Mouse (Mus musculus) MEL (cell line): ENCODE measurements at regions not wholly inside any gene's neighbourhood (a gene's known extent, or its start where the extent isn't known, plus 50 kb on each side); places are given as distances from the start of the nearest gene placed in this dataset.

Experiments
- DNase-seq: peaks from one replicate; pipeline ENCODE4 v3.0.0; 2011; ENCODE audit warnings: low read depth, low spot score
- H3K27ac ChIP-seq: 2 replicates; pipeline ENCODE4 v1.5.1; 2012; ENCODE audit warnings: low read depth, mild to moderate bottlenecking, control low read depth, low read length, moderate library complexity; ENCODE audit not compliant: control insufficient read depth
- H3K27me3 ChIP-seq, 2 experiments: fragments of 150-350 bp in 1 of 2; sonication (generic) in 1 of 2; 2 replicates each; pipeline ENCODE4 v1.6.1; 2012; ENCODE audit warnings: low read length in 2 of 2, mild to moderate bottlenecking in 2 of 2, improper control_type of control experiment in 1 of 2, moderate library complexity in 1 of 2; ENCODE audit not compliant: insufficient read depth in 2 of 2, control insufficient read depth in 1 of 2
- H3K36me3 ChIP-seq, 2 experiments: 2 replicates each; pipeline ENCODE4 v1.6.1; 2012 to 2014; ENCODE audit warnings: low read length in 2 of 2, improper control_type of control experiment in 1 of 2, inconsistent platforms in 1 of 2, mild to moderate bottlenecking in 1 of 2; ENCODE audit not compliant: insufficient read depth in 2 of 2, control insufficient read depth in 1 of 2
- H3K4me1 ChIP-seq, 2 experiments: fragments of 150-350 bp in 1 of 2; sonication (generic) in 1 of 2; 2 replicates each; pipeline ENCODE4 v1.6.1; 2012; ENCODE audit warnings: low read length in 2 of 2, improper control_type of control experiment in 1 of 2, mild to moderate bottlenecking in 1 of 2; ENCODE audit not compliant: insufficient read depth in 2 of 2, control insufficient read depth in 1 of 2
- H3K4me3 ChIP-seq, 2 experiments: fragments of 150-350 bp in 1 of 2; sonication (generic) in 1 of 2; 2 replicates each; pipeline ENCODE4 v1.5.1; 2012; ENCODE audit warnings: low read depth in 2 of 2, low read length in 2 of 2, mild to moderate bottlenecking in 2 of 2, moderate library complexity in 2 of 2, control low read depth in 1 of 2, improper control_type of control experiment in 1 of 2; ENCODE audit not compliant: control insufficient read depth in 1 of 2, insufficient read depth in 1 of 2
- H3K79me2 ChIP-seq: 2 replicates; pipeline ENCODE4 v1.6.1; 2012; ENCODE audit warnings: mild to moderate bottlenecking, low read length, moderate library complexity; ENCODE audit not compliant: control insufficient read depth, poor library complexity, insufficient read depth
- H3K9ac ChIP-seq: 2 replicates; pipeline ENCODE4 v1.6.1; 2012; ENCODE audit warnings: low read depth, mild to moderate bottlenecking, control low read depth, low read length, moderate library complexity; ENCODE audit not compliant: control insufficient read depth, poor library complexity, severe bottlenecking
- H3K9me3 ChIP-seq: fragments of 150-350 bp; sonication (generic); replicated peaks from 2 replicates; pipeline ENCODE4 v1.6.1; 2012; ENCODE audit warnings: mild to moderate bottlenecking, low read length, improper control_type of control experiment, moderate library complexity; ENCODE audit not compliant: insufficient read depth
- BHLHE40 ChIP-seq: IDR thresholded peaks from 2 replicates; pipeline ENCODE4 v1.6.1; 2012; ENCODE audit warnings: low read depth, mild to moderate bottlenecking, inconsistent platforms, low read length, improper control_type of control experiment, borderline replicate concordance
- CHD2 ChIP-seq: IDR thresholded peaks from 2 replicates; pipeline ENCODE4 v1.6.1; 2011; ENCODE audit warnings: low read length, improper control_type of control experiment
- CTCF ChIP-seq, 3 experiments: IDR thresholded peaks in 2 of 3; conservative IDR thresholded peaks in 1 of 3; 2 replicates each; pipeline ENCODE4 v1.5.1; 2011 to 2012; ENCODE audit warnings: low read length in 3 of 3, low read depth in 2 of 3, mild to moderate bottlenecking in 2 of 3, improper control_type of control experiment in 1 of 3, inconsistent platforms in 1 of 3, mixed read lengths in 1 of 3, moderate library complexity in 1 of 3; ENCODE audit not compliant: control insufficient read depth in 1 of 3, insufficient read depth in 1 of 3, poor library complexity in 1 of 3, severe bottlenecking in 1 of 3
- E2F4 ChIP-seq: IDR thresholded peaks from 2 replicates; pipeline ENCODE4 v1.6.1; 2011; ENCODE audit warnings: low read depth, low read length, improper control_type of control experiment, borderline replicate concordance
- ELF1 ChIP-seq: IDR thresholded peaks from 2 replicates; pipeline ENCODE4 v1.6.1; 2014; ENCODE audit warnings: low read depth, mild to moderate bottlenecking, inconsistent platforms, low read length, improper control_type of control experiment, moderate library complexity
- EP300 ChIP-seq, 2 experiments: IDR thresholded peaks; 2 replicates each; pipeline ENCODE4 v1.6.1; 2011; ENCODE audit warnings: improper control_type of control experiment in 2 of 2, low read length in 2 of 2, low read depth in 1 of 2, mild to moderate bottlenecking in 1 of 2
- ETS1 ChIP-seq: IDR thresholded peaks from 2 replicates; pipeline ENCODE4 v1.6.1; 2012; ENCODE audit warnings: low read depth, mild to moderate bottlenecking, inconsistent platforms, low read length, improper control_type of control experiment, moderate library complexity
- GATA1 ChIP-seq: IDR thresholded peaks from 2 replicates; pipeline ENCODE4 v1.6.1; 2011; ENCODE audit warnings: low read depth, low read length, improper control_type of control experiment
- HCFC1 ChIP-seq: IDR thresholded peaks from 2 replicates; pipeline ENCODE4 v1.6.1; 2012; ENCODE audit warnings: low read depth, mild to moderate bottlenecking, inconsistent platforms, low read length, improper control_type of control experiment, moderate library complexity
- JUND ChIP-seq: IDR thresholded peaks from 2 replicates; pipeline ENCODE4 v1.6.1; 2011; ENCODE audit warnings: low read depth, mild to moderate bottlenecking, improper control_type of control experiment, low read length
- KAT2A ChIP-seq: conservative IDR thresholded peaks from 2 replicates; pipeline ENCODE4 v1.6.1; 2012; ENCODE audit warnings: low read depth, low read length, improper control_type of control experiment, inconsistent platforms
- MAX ChIP-seq: IDR thresholded peaks from 2 replicates; pipeline ENCODE4 v1.6.1; 2011; ENCODE audit warnings: low read length, improper control_type of control experiment
- MAZ ChIP-seq: IDR thresholded peaks from 2 replicates; pipeline ENCODE4 v1.6.1; 2012; ENCODE audit warnings: low read depth, mild to moderate bottlenecking, inconsistent platforms, low read length, improper control_type of control experiment
- MEF2A ChIP-seq: IDR thresholded peaks from 2 replicates; pipeline ENCODE4 v1.6.1; 2014; ENCODE audit warnings: low read depth, mild to moderate bottlenecking, inconsistent platforms, low read length, improper control_type of control experiment; ENCODE audit not compliant: poor library complexity, insufficient replicate concordance, severe bottlenecking; ENCODE audit errors: extremely low read depth
- MXI1 ChIP-seq: IDR thresholded peaks from 2 replicates; pipeline ENCODE4 v1.6.1; 2011; ENCODE audit warnings: mild to moderate bottlenecking, low read depth, low read length, improper control_type of control experiment
- MYB ChIP-seq: IDR thresholded peaks from 2 replicates; pipeline ENCODE4 v1.6.1; 2011; ENCODE audit warnings: mild to moderate bottlenecking, low read depth, low read length, improper control_type of control experiment
- MYC ChIP-seq: IDR thresholded peaks from 2 replicates; pipeline ENCODE4 v1.6.1; 2011; ENCODE audit warnings: low read depth, mild to moderate bottlenecking, low read length, improper control_type of control experiment, moderate library complexity
- NELFE ChIP-seq: IDR thresholded peaks from 2 replicates; pipeline ENCODE4 v1.6.1; 2011; ENCODE audit warnings: low read depth, low read length, improper control_type of control experiment
- NRF1 ChIP-seq: IDR thresholded peaks from 2 replicates; pipeline ENCODE4 v1.6.1; 2014; ENCODE audit warnings: low read depth, mild to moderate bottlenecking, inconsistent platforms, low read length, improper control_type of control experiment, moderate library complexity; ENCODE audit not compliant: poor library complexity, insufficient read depth, severe bottlenecking
- POLR2A ChIP-seq, 2 experiments: IDR thresholded peaks; 2 replicates each; pipeline ENCODE4 v1.6.1; 2011 to 2012; ENCODE audit warnings: low read length in 2 of 2, mild to moderate bottlenecking in 2 of 2, control low read depth in 1 of 2, improper control_type of control experiment in 1 of 2, low read depth in 1 of 2, moderate library complexity in 1 of 2; ENCODE audit not compliant: control insufficient read depth in 1 of 2, insufficient read depth in 1 of 2, poor library complexity in 1 of 2
- POLR2AphosphoS2 ChIP-seq: IDR thresholded peaks from 2 replicates; pipeline ENCODE4 v1.6.1; 2011; ENCODE audit warnings: low read length, improper control_type of control experiment
- RAD21 ChIP-seq: IDR thresholded peaks from 2 replicates; pipeline ENCODE4 v1.6.1; 2011; ENCODE audit warnings: mild to moderate bottlenecking, low read depth, low read length, improper control_type of control experiment
- RCOR1 ChIP-seq: IDR thresholded peaks from 2 replicates; pipeline ENCODE4 v1.6.1; 2012; ENCODE audit warnings: low read depth, mild to moderate bottlenecking, inconsistent platforms, low read length, improper control_type of control experiment
- SIN3A ChIP-seq: IDR thresholded peaks from 2 replicates; pipeline ENCODE4 v1.6.1; 2012; ENCODE audit warnings: low read length, improper control_type of control experiment, inconsistent platforms
- SMC3 ChIP-seq: IDR thresholded peaks from 2 replicates; pipeline ENCODE4 v1.6.1; 2011; ENCODE audit warnings: low read depth, low read length, improper control_type of control experiment
- TBP ChIP-seq: IDR thresholded peaks from 2 replicates; pipeline ENCODE4 v1.8.0; 2011; ENCODE audit warnings: low read depth, low read length, improper control_type of control experiment
- TCF12 ChIP-seq: IDR thresholded peaks from 2 replicates; pipeline ENCODE4 v1.6.1; 2014; ENCODE audit warnings: low read depth, mild to moderate bottlenecking, inconsistent platforms, low read length, improper control_type of control experiment, moderate library complexity
- UBTF ChIP-seq: IDR thresholded peaks from 2 replicates; pipeline ENCODE4 v1.6.1; 2012; ENCODE audit warnings: low read depth, mild to moderate bottlenecking, inconsistent platforms, low read length, improper control_type of control experiment, moderate library complexity, borderline replicate concordance; ENCODE audit not compliant: insufficient read depth
- USF1 ChIP-seq: IDR thresholded peaks from 2 replicates; pipeline ENCODE4 v1.6.1; 2014; ENCODE audit warnings: low read depth, mild to moderate bottlenecking, inconsistent platforms, low read length, improper control_type of control experiment, moderate library complexity
- ZMIZ1 ChIP-seq: IDR thresholded peaks from 2 replicates; pipeline ENCODE4 v1.6.1; 2012; ENCODE audit warnings: low read depth, mild to moderate bottlenecking, inconsistent platforms, low read length, improper control_type of control experiment, moderate library complexity
- ZNF384 ChIP-seq: IDR thresholded peaks from 2 replicates; pipeline ENCODE4 v1.6.1; 2012; ENCODE audit warnings: low read depth, mild to moderate bottlenecking, inconsistent platforms, low read length, improper control_type of control experiment

GRCm38 (mm10) chr9:26611711-26612437, 121.7 kb upstream of the B3gat1 start:
- Histone ChIP-seq H3K9me3 (no peaks in the 10 kb centered on the region), H3K4me3 (no peak overlapping the region), H3K4me1 (no peaks in the 10 kb centered on the region), H3K27me3 (no peaks in the 10 kb centered on the region), H3K79me2 (no peaks in the 10 kb centered on the region), H3K36me3 (no peaks in the 10 kb centered on the region), H3K9ac (no peak overlapping the region), H3K27ac (no peak overlapping the region)
- no peak for DNase-seq
- no peak for TF ChIP-seq CHD2
- no peak for TF ChIP-seq POLR2A (IDR thresholded peaks at IDR 0.05; ENCODE audit: control insufficient read depth in 1 of 2, insufficient read depth in 1 of 2, low read depth in 1 of 2, low read length in 2 of 2, poor library complexity in 1 of 2)
- no peak for TF ChIP-seq RCOR1
- TF ChIP-seq KAT2A: no peak
- no peak for TF ChIP-seq CTCF (IDR thresholded peaks at IDR 0.05 in 2 of 3, conservative IDR thresholded peaks at IDR 0.05 in 1 of 3; ENCODE audit: control insufficient read depth in 1 of 3, insufficient read depth in 1 of 3, low read depth in 2 of 3, low read length in 3 of 3, poor library complexity in 1 of 3, severe bottlenecking in 1 of 3)
- no peak for TF ChIP-seq JUND
- no peak for TF ChIP-seq NRF1
- TF ChIP-seq EP300 (IDR thresholded peaks at IDR 0.05; ENCODE audit: low read depth in 1 of 2, low read length in 2 of 2): no peak
- no peak for TF ChIP-seq NELFE
- TF ChIP-seq SMC3: no peak
- no peak for TF ChIP-seq SIN3A
- no peak for TF ChIP-seq USF1
- no peak for TF ChIP-seq ELF1
- no peak for TF ChIP-seq HCFC1
- TF ChIP-seq MYC: no peak
- TF ChIP-seq ZNF384: no peak
- no peak for TF ChIP-seq MXI1
- TF ChIP-seq ZMIZ1: no peak
- TF ChIP-seq E2F4: no peak

DNA sequence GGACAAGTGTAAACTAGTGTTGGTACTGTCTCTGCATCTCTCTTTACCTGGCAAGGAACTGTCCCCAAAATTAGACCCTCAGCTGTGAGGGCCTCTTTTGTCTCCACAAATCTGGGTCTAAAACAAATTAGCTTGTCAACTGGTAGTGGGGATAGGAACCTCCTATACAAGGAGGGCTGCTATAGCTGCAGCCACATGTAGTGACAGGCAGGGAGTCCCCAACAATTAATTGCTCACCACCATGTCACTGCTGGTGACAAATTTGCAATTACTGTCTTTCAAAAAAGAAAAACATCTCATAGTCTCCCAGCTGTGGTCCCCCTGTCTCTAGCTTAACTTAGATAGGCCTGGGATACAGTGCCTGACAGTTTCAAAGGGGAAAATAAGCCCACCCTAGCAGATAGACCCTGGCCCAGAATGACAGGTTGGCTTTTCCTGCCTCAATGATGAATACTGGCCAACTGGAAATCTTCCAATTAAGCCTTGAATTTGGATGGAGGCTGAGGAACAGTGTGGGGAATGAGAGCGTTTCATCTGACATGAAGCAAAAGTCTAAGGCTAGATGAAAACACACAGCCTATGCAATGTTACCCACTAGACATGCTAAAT, 110.6 kb upstream of the B3gat1 start:
- no peak overlapping the region for H3K4me3 ChIP-seq
- no peaks in the 10 kb centered on the region for H3K9me3 ChIP-seq
- H3K27ac ChIP-seq: no peak overlapping the region
- H3K79me2 ChIP-seq: no peaks in the 10 kb centered on the region
- no peaks in the 10 kb centered on the region for H3K4me1 ChIP-seq
- H3K27me3 ChIP-seq: no peaks in the 10 kb centered on the region
- DNase-seq: no peak
- no peak for TF ChIP-seq UBTF
- TF ChIP-seq MYB: no peak
- no peak for TF ChIP-seq EP300 (IDR thresholded peaks at IDR 0.05; ENCODE audit: low read depth in 1 of 2, low read length in 2 of 2)
- TF ChIP-seq SIN3A: no peak
- TF ChIP-seq JUND: no peak
- no peak for TF ChIP-seq MAX
- TF ChIP-seq BHLHE40: no peak
- no peak for TF ChIP-seq RAD21
- no peak for TF ChIP-seq POLR2AphosphoS2
- TF ChIP-seq POLR2A (IDR thresholded peaks at IDR 0.05; ENCODE audit: control insufficient read depth in 1 of 2, insufficient read depth in 1 of 2, low read depth in 1 of 2, low read length in 2 of 2, poor library complexity in 1 of 2): no peak
- no peak for TF ChIP-seq GATA1
- no peak for TF ChIP-seq MEF2A
- TF ChIP-seq CHD2: no peak
- no peak for TF ChIP-seq MAZ
- no peak for TF ChIP-seq TBP
- no peak for TF ChIP-seq TCF12
- TF ChIP-seq ZNF384: no peak
- no peak for TF ChIP-seq ETS1
- TF ChIP-seq USF1: no peak
- no peak overlapping the region for H3K9ac ChIP-seq
- no peaks in the 10 kb centered on the region for H3K36me3 ChIP-seq
